Mouse (Mus musculus) CD4-positive naive resting alpha-beta T cell, adult 57 days (primary cell): Measurements from ENCODE around the gene Etfb. TPM values are rescaled to one million over a fixed set of nuclear protein-coding genes. Genes with fewer than 3 reads are reported as not detected.

Experiments used
- total RNA-seq: library from RNA; stranded (reverse); gene quantifications from one replicate; pipeline ENCODE4 v1.2.4, GENCODE M21; 2023

The Etfb gene
- 27.6 TPM for total RNA-seq

DNA sequence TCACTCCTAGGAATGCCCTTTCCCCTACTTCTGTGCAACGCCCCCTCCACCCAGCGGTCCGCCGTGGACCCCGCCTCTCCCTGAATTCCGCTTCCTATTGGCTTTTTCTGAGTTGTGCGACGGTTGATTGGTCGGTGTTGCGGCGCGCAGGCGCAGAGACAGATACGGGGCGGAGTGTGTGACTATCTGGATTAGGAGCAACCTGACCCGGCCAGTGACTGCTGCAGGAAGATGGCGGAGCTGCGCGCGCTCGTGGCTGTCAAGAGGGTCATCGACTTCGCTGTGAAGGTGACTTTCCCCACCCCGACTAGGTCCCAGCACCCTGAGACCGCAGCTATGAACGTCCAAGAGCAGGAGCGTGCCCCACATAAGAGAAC, at the start of gene Etfb, which contains the start of gene Gm45233:
Gene Etfb (plus strand): TSS at position 167 of the 377 bp plus-strand sequence.
Gene Gm45233 (plus strand): TSS at position 212 of the 377 bp plus-strand sequence.

DNA sequence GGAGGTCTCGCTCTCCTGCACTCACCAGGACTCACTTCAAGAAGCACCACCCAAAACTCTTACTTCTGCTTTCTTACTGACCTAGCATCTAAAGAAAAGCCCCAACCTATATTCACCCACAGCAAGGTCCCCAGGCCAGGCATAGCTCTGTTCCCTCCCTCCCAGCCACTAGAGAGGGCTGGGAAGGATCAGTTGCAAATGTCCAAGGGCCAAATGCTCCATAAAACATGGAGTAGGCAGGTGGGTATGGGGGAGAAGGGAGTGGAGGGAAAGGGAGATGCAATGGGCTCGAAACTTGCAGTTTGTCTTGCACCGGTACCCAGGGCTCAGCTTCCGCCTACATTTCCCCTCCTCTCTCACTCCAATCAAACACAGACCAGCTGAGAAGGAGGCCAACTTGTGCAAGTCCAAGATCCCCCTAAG, 35.7 kb upstream of the Etfb start, which contains the start of gene Siglecg:
Gene Siglecg (plus strand): TSS at position 74 of the 423 bp plus-strand sequence.

GRCm38 (mm10) chr7:43427406-43427805, 16.5 kb upstream of the Etfb start, which contains the start of gene Lim2:
Gene Lim2, plus strand, starts transcription at chr7:43427670.

GRCm38 (mm10) chr7:43436341-43437255, 7.3 kb upstream of the Etfb start, which contains the start of gene Nkg7:
Gene Nkg7, plus strand, starts transcription at chr7:43437073.

DNA sequence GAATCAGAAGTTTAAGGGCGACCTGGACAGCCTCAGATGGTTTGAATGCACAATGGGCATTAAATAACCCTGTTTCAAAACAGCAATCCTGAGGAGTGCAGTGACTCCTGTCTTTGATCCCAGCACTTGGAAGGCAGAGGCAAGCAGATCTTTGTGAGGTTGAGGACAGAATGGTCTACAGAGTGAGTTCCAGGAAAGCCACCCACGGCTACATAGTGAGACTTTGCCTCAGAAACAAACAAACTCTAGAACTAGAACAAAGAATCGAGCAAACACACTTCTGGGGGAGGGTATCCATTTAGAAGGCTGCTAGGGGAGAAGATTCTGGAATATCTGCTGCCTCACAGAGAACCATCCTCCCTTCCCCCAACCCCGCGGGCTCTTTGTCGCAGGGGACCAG, 3.4 kb upstream of the Etfb start, which contains the start of gene Cldnd2:
Gene Cldnd2 (plus strand): TSS at position 301 of the 400 bp plus-strand sequence.

GRCm38 (mm10) chr7:43462851-43463250, 19.0 kb downstream of the Etfb start, which contains the start of gene Vsig10l:
Gene Vsig10l, plus strand, starts transcription at chr7:43463151.

GRCm38 (mm10) chr7:43489631-43490125, 45.8 kb downstream of the Etfb start, which contains the start of gene Iglon5:
Gene Iglon5, minus strand, starts transcription at chr7:43490075.

Other genes starting within 250 kb of the Etfb start
- gene Zfp715, start 130.8 kb upstream of the Etfb start, total RNA-seq, result 26.8 TPM
- gene Siglecf, start 92.7 kb upstream of the Etfb start, total RNA-seq, result not detected
- 11.2 TPM for gene Siglecg, start 35.9 kb upstream of the Etfb start, total RNA-seq
- not detected for gene Lim2, start 16.4 kb upstream of the Etfb start, total RNA-seq
- gene Nkg7, start 7.0 kb upstream of the Etfb start, total RNA-seq, result 25.9 TPM
- not detected for gene Cldnd2, start 3.3 kb upstream of the Etfb start, total RNA-seq
- not detected for gene Gm45233, start within 50 bp of the Etfb start, total RNA-seq
- 2.2 TPM for gene Vsig10l, start 19.1 kb downstream of the Etfb start, total RNA-seq
- gene Iglon5, start 46.0 kb downstream of the Etfb start, total RNA-seq, result not detected
- gene 4931406B18Rik, start 61.9 kb downstream of the Etfb start, total RNA-seq, result not detected
- 1.2 TPM for gene Cd33, start 100.3 kb downstream of the Etfb start, total RNA-seq
- gene Zfp658, start 118.2 kb downstream of the Etfb start, total RNA-seq, result 7.1 TPM
- gene Zfp719, start 135.5 kb downstream of the Etfb start, total RNA-seq, result 10.3 TPM
- gene Zfp819, start 163.1 kb downstream of the Etfb start, total RNA-seq, result not detected
- not detected for gene Ceacam18, start 190.6 kb downstream of the Etfb start, total RNA-seq
- gene Siglece, start 216.1 kb downstream of the Etfb start, total RNA-seq, result 2.2 TPM
- 9.4 TPM for gene Ctu1, start 227.9 kb downstream of the Etfb start, total RNA-seq
- gene Klk14, start 246.3 kb downstream of the Etfb start, total RNA-seq, result not detected